Mouse (Mus musculus): ENCODE measurements around the gene Olfr885.

Gene Olfr885

DNA sequence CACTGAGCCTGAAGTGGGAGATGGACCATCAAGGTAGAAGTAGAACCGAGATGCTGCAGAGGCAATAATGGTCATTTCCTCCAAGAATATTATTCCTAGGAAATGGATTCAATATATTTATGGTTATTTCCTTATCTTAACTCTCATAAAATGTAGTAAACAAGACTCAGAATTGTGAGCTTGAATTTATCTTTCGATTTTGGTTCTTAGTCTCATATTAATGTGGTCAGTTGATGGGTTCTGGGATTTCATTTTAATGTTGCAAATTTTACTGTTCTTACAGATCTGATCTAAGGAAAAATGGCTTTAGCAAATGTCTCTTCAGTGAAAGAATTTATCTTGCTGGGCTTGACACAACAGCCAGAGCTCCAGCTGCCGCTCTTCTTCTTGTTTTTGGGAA lies at the start of gene Olfr885:
Gene Olfr885 (plus strand): TSS at position 301 of the 400 bp plus-strand sequence.
- DNase-seq (ENCODE audit: low read depth, low spot score), result no peak

DNA sequence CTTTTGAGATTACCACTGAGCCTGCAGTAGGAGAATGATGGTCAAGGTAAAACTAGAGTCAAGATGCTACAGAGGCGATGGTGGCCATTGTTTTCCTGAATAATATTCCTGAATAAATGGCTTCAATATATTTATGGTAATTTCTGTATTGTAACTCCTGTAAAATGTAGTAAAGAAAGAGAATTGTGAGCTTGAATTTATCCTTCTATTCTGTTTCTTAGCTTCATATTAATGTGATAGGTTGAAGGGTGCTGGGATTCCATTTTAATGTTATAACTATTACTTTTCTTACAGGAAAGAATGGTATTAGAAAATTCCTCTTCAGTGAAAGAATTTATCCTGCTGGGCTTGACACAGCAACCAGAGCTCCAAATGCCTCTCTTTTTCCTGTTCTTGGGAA lies 35.6 kb upstream of the Olfr885 start, which contains the start of gene Olfr883:
Gene Olfr883 (plus strand): TSS at position 301 of the 400 bp plus-strand sequence.
- DNase-seq (ENCODE audit: low read depth, low spot score), result no peak

DNA sequence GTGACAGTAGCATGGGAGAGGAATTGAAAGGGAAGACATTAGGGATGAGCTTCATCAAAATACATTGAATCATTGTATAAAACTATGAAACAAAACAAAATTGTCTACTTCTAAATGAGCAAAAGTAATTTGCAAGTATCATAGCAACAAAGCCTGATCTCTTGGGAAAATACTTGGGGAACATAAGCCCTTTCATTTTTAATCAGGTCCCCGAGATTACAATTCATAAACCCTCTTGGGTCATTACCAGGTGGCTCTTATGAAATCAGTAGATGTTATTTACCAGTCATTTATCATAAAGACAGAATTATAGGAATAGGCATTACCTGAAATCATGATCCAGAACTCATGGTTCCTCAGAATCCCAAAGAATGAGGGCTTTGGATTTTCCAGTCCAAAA lies 14.9 kb upstream of the Olfr885 start, which contains the start of gene Olfr884:
Gene Olfr884 (plus strand): TSS at position 301 of the 400 bp plus-strand sequence.
- DNase-seq (ENCODE audit: low read depth, low spot score), result no peak

DNA sequence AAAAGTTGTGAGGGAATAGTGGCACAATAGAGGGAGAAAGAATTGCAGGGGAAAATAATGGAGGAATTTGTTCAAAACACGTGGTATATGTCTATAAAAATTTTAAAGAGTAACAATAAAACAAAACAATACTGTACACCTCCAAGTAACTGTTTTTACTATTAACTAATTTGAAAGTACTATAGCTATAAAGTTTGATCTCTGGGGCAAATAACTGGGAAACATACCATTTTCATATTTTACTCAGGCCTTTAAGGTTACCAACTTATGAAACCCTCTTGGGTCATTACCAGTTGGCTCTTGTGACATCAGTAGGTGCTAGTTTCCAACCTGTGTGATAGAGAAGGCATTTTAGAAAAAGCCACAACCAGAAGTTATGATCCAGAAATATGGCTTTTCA lies 22.6 kb downstream of the Olfr885 start, which contains the start of gene Olfr887:
Gene Olfr887 (plus strand): TSS at position 301 of the 400 bp plus-strand sequence.
- no peak for DNase-seq (ENCODE audit: low read depth, low spot score)

DNA sequence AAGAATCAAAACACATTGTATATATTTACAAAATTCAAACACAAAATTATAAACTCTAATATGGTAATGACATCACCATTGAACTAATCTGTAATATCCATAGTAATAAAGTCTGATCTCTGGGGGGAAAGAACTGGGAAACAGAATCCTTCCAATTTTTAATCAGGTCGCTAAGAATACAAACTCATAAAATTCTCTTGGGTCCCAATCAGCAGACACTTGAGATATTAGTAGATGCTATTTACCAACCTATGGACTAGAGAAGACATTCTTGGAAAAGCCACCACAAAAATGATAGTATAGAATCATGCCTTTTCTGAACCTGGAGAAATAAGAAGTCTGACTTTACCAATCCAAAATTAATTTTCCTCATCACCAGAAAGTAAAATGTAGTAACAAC lies 46.7 kb downstream of the Olfr885 start, which contains the start of gene Olfr888:
Gene Olfr888 (plus strand): TSS at position 301 of the 400 bp plus-strand sequence.
- no peak for DNase-seq (ENCODE audit: low read depth, low spot score)

Data from ZHBTc4 (cell line).